Mouse (Mus musculus) ovary, postnatal 36 days (tissue): ENCODE measurements around the gene Tmem72.

ENCODE experiments used
- DNase-seq: peaks from one replicate; pipeline ENCODE4 v3.0.0; 2022; ENCODE audit warnings: low spot score, mixed read lengths

Gene Tmem72

GRCm38 (mm10) chr6:116649811-116650210, 66.9 kb downstream of the Tmem72 start:
- DNase-seq, result no peak

- no peak for DNase-seq
These were observed 69.0 kb downstream of the Tmem72 start for GRCm38 (mm10) chr6:116647763-116648162.

GRCm38 (mm10) chr6:116644335-116644734, 72.4 kb downstream of the Tmem72 start:
- no peak for DNase-seq

- DNase-seq, result no peak
These were observed 72.8 kb downstream of the Tmem72 start for GRCm38 (mm10) chr6:116643881-116644280.

DNA sequence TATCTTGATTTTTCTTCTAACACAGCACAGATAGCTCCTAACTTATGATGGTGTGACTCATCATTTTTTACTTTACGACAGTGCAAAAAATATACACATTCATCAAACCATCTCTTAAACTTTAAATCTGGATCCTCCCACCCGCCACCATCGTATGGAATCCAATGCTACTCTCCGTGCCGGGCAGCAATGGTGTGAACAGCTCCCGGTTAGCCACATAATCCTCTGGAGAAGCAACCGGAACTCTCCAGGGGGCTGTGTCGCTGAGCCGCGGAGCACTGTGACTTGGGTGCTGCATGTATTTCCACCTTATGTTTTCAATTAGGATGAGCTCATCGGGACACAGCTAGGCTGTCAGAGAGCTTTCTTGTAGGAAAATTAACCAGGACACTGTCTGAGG, 73.8 kb downstream of the Tmem72 start:
- no peak for DNase-seq

DNA sequence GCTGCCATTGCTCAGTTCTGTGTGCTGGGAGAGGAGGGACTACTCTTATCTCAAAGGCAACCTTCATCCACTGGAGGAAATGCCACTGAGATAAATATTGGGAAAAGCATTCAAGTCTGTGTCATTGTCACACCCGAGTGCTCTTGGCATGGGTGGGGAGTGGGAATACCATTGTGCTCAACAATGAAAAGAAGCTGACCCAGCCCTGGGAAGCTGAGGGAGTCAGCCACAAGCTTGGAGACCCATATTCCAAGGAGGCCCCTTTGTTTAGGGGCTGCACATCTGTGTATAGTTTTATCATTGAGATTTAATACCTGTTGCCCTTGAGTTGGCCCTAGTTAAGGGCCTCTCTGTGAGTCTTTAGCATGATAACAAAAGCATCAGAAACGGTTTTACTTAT, 77.0 kb downstream of the Tmem72 start:
- no peak for DNase-seq

GRCm38 (mm10) chr6:116638871-116639270, 77.8 kb downstream of the Tmem72 start:
- DNase-seq, result no peak

DNA sequence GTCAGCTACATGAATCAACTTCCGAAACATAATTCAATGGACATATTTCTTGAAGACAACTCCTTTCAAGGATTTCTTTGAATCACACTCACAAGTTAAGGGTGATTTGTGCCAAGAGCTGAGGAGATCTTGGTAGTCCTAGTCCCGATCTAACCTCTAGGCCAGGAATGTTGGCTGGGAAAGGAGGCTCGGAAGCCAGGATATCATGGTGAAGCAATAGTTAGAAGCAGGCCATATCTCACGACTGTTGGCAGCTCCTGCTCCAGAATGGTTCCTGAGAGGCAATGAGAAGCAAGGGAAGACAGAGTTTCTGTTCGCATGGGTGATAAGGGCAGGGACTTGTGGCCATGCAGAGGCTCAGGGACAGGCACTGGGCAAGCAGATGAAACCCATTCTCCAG, 79.2 kb downstream of the Tmem72 start:
- no peak for DNase-seq

DNA sequence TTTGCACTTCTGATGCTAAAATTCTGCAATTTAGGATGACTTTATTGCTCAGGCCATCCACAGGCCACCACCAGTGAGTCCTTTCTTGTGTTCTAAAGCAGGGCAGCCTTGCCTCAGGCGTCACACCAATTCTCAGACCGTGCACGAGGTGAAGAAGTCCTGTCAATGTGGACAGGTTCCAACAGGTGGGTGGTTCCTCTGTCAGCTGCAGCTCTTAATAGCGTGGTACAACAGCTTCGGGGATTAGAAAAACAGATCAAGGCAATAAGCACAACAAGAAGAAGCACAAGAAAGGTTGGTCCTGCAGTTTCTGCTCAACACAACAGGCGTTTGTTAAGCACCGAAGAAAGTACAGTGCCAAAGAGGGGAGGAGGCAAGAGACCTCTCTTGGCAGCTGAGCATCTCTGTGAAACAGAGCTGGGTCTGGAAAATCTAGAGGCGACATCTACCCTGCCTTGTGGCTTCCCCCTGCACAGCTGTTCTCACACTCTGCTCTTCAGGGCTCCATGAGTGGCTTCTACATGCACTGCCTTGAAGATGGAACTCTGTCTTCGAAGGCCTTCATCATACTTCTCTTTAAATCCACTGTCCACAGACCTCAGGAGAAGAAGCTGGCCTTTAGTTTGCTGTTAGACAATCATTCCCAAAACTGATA, 80.0 kb downstream of the Tmem72 start:
- DNase-seq, result no peak

- peak; percentile 52 for DNase-seq
These were observed 81.2 kb downstream of the Tmem72 start for GRCm38 (mm10) chr6:116635251-116636180.

DNA sequence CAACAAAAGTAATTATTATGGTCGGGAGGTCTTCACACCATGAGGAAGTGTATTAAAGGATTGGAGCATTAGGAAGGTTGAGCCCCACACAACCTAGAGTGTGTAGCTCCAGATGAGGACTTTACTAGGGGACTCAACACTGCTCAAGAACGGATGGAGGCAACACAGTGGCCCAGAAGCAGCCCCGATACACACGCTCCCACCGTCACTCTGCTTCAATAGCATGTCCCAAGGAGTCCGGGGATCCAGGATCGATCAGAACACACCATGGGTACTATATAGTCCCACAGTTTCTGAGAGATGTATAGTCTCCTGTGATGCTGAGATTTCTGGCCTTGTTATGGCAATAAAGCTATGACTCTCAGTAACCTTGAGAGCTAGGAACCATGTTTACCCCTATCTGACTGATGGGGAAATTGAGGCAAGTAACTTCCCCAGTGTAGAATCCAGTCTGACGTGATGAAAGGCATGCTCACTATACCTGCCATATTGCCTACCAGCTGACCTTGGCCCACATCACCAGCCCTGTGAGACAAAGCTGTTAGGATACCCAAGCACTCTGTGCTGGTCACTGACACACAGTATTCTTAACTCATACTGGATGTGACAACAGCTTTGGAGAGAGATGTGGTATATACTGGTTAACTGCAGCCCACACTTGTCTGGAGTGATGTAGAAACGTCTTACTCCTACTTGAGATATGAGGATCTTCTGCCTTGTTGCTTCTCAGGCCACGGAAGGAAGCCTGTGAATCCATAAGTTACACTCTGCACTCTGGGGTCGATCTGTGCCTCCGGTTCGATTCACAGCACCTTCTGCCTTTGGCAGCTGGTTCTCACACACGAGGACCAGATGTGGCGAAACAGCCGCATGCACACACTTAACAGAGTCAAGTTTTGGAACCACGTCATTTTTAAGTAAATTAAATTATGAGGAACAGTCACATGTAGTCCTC, 82.7 kb downstream of the Tmem72 start:
- DNase-seq, result no peak

- DNase-seq, result peak; percentile 61
These were observed 84.6 kb downstream of the Tmem72 start for GRCm38 (mm10) chr6:116632129-116632528.

DNA sequence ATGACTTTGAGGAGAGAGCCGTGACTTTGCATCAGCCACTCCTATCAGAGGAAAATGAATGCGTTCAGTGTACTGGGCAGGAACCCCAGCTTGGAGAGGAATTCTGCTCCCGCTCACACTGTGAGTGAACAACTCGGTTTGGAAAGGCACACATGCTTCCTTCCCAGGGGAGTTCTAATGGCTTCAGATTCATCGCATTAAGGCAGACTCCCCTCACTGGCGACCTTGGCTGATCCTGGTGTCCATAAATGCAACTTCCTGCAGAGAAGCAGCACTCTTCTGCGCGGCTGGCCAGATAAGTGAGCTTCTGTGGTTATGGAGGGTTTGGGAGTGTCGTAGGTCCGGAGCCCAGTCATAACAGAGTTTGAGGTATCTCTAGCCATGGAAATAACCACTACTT, 86.9 kb downstream of the Tmem72 start:
- DNase-seq, result no peak
